Mouse (Mus musculus): ENCODE data around the gene Adck2.

DNA sequence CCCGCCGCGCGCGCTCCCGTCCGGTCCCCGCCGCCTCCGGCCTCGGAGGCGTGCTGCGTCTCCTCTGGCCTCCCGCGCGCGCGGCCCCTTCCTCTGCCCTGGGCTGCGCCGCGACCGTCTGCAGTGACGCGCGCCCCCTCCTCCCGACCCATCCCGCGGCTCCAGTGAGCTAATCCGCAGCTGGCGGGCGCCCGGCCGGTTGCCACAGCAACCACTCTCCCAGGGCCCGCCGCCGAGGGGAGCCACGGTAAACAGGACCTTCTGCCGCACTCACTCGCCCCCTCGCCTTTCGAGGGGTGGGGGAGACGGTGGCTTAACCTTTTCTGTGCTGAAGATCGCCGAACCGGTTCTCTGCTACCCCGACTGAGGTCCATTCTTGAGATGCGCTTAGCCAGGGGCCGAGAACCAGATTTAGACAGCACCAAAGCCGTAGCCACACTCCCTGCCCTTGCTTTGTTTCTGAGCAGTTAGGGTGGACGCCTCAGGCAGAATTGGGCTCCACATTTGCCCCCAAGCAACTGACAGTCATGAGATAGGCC lies 15.9 kb upstream of the Adck2 start, which contains the start of gene Dennd2a:
- TF ChIP-seq GATA1 (IDR thresholded peaks at IDR 0.05; ENCODE audit: borderline replicate concordance, low read length) (no peak), FLI1 (IDR thresholded peaks at IDR 0.05; ENCODE audit: low read length) (no peak)
